ENCODE assay signal across 14 mouse cellular contexts in genomic region chr16:29886755-29887154, GRCm38 (mm10).
DNase-seq lines count a peak whose midpoint lies in the region; ATAC-seq lines count a peak whose summit lies in the region.
"Had no signal": no experiment of that assay in that cellular context is flagged by ENCODE, and none has a peak within 500 bp of the region (broad histone marks: within the 10 kb centered on the region; RNA-seq: fewer than 3 reads in every experiment).

No protein-coding gene starts in this region.

- peak overlapping the region; percentile 36 for H3K27ac ChIP-seq in heart, embryonic 11.5 days (ENCODE audit: low read depth, low read length)
- no peak overlapping the region for H3K27ac ChIP-seq in intestine, embryonic 15.5 days
- H3K27ac ChIP-seq: macrophage had no signal

- no peak overlapping the region for H3K9ac ChIP-seq in heart, embryonic 11.5 days (ENCODE audit: low read depth, low read length)
- H3K9ac ChIP-seq in intestine, embryonic 15.5 days = no peak overlapping the region

- peak; percentile 56; the same call in 1 of the 2 replicates for ATAC-seq in heart, embryonic 11.5 days (replicated peaks; ENCODE audit: insufficient number of reproducible peaks, low FRiP score, low TSS enrichment)
- ATAC-seq in intestine, embryonic 15.5 days = 0 out of 2 replicates have a peak, but pooled peaks have one; percentile 34
- no peak for ATAC-seq in CD4-positive, CD25-positive, alpha-beta regulatory T cell, adult 4 months
- no peak for ATAC-seq in megakaryocyte-erythroid progenitor cell, adult 5-6 weeks (replicated peaks; ENCODE audit: low FRiP score, low TSS enrichment, poor library complexity, severe bottlenecking)

- DNase-seq in adrenal gland, postnatal 36 days = peak; percentile 15 to 31
- DNase-seq in adrenal gland, postnatal 14 days = no peak
- DNase-seq in 3T3-L1 (ENCODE audit: low read depth, low spot score) = peak; percentile 59
- DNase-seq in thymus, postnatal 0 days (ENCODE audit: low spot score) = no peak
- DNase-seq: cerebellum, adult 8-10 months; layer of hippocampus, postnatal 36 days; thymus, postnatal 36 days had no signal

- H3K4me1 ChIP-seq in heart, embryonic 11.5 days (ENCODE audit: control insufficient read depth, insufficient read depth, low read length) = peaks cover 40% of the 10 kb centered on the region
- peaks cover 24% of the 10 kb centered on the region for H3K4me1 ChIP-seq in intestine, embryonic 15.5 days (replicated peaks)

- no peaks in the 10 kb centered on the region for H3K36me3 ChIP-seq in heart, embryonic 11.5 days (ENCODE audit: control insufficient read depth, insufficient read depth, low read length)
- no peaks in the 10 kb centered on the region for H3K36me3 ChIP-seq in intestine, embryonic 15.5 days
- H3K36me3 ChIP-seq: G1E had no signal

- H3K4me2 ChIP-seq in heart, embryonic 11.5 days = no peak overlapping the region
- no peak overlapping the region for H3K4me2 ChIP-seq in intestine, embryonic 15.5 days (replicated peaks)

- H3K27me3 ChIP-seq in heart, embryonic 11.5 days (ENCODE audit: control insufficient read depth, insufficient read depth, low read length) = no peaks in the 10 kb centered on the region
- H3K27me3 ChIP-seq in intestine, embryonic 15.5 days (replicated peaks) = no peaks in the 10 kb centered on the region

- 46% methylated on average over 4 of the region's 4 CpGs for WGBS in heart, embryonic 11.5 days (ENCODE audit: insufficient replicate concordance)
- 53% methylated on average over 4 of the region's 4 CpGs for WGBS in intestine, embryonic 15.5 days

- H3K9me3 ChIP-seq in heart, embryonic 11.5 days (replicated peaks; ENCODE audit: control insufficient read depth, low read length) = no peaks in the 10 kb centered on the region
- H3K9me3 ChIP-seq in intestine, embryonic 15.5 days = no peaks in the 10 kb centered on the region
- H3K9me3 ChIP-seq: G1E had no signal

- no peak overlapping the region for H3K4me3 ChIP-seq in heart, embryonic 11.5 days (ENCODE audit: low read depth, low read length)
- no peak overlapping the region for H3K4me3 ChIP-seq in intestine, embryonic 15.5 days (replicated peaks)
- H3K4me3 ChIP-seq: erythroblast, embryonic 14.5 days had no signal

Comparison
In these comparisons a context has a peak if more than half of its experiments do, and no peak if none do; other contexts are left out.
1. DNase-seq: peak in adrenal gland, postnatal 36 days (2 of 2) and 3T3-L1 (single experiment); none in adrenal gland, postnatal 14 days (single experiment) and thymus, postnatal 0 days (single experiment).
2. ATAC-seq: peak in heart, embryonic 11.5 days (single experiment) and intestine, embryonic 15.5 days (single experiment); none in CD4-positive, CD25-positive, alpha-beta regulatory T cell, adult 4 months (single experiment) and megakaryocyte-erythroid progenitor cell, adult 5-6 weeks (single experiment).